Mouse (Mus musculus) kidney, postnatal 0 days (tissue): Measurements from ENCODE around the gene Zswim8. TPM values are rescaled to one million over a fixed set of nuclear protein-coding genes. Genes with fewer than 3 reads are reported as not detected.

Source experiments
- ATAC-seq: fragments of 200-750 bp; cut with Nextera tagmentation; replicated peaks from 2 replicates; pipeline ENCODE4 v1.8.0; 2017; ENCODE audit warnings: low read depth, moderate number of reproducible peaks, moderate TSS enrichment, moderate library complexity; ENCODE audit not compliant: low FRiP score
- DNase-seq: peaks from one replicate; pipeline ENCODE4 v3.0.0-alpha.2; 2016; ENCODE audit warnings: low spot score
- H3K27ac ChIP-seq: fragments of 300-500 bp; sonication (generic); 2 replicates; pipeline ENCODE4 v1.5.1; 2014; ENCODE audit warnings: mild to moderate bottlenecking
- H3K27me3 ChIP-seq: fragments of 300-500 bp; sonication (generic); 2 replicates; pipeline ENCODE4 v1.6.1; 2014; ENCODE audit warnings: low read length, mixed read lengths; ENCODE audit not compliant: insufficient read depth
- H3K36me3 ChIP-seq: fragments of 300-500 bp; sonication (generic); 2 replicates; pipeline ENCODE4 v1.6.1; 2014; ENCODE audit warnings: low read length, mixed read lengths; ENCODE audit not compliant: insufficient read depth
- H3K4me1 ChIP-seq: fragments of 300-500 bp; sonication (generic); replicated peaks from 2 replicates; pipeline ENCODE4 v1.6.1; 2014; ENCODE audit warnings: antibody characterized with exemption, low read length, mixed read lengths; ENCODE audit not compliant: insufficient read depth
- H3K4me2 ChIP-seq: fragments of 300-500 bp; sonication (generic); 2 replicates; pipeline ENCODE4 v1.6.1; 2014; ENCODE audit warnings: mild to moderate bottlenecking, low read length, moderate library complexity, mixed read lengths
- H3K4me3 ChIP-seq: fragments of 300-500 bp; sonication (generic); replicated peaks from 2 replicates; pipeline ENCODE4 v1.5.1; 2014; ENCODE audit warnings: low read depth, low read length
- H3K9ac ChIP-seq: fragments of 300-500 bp; sonication (generic); 2 replicates; pipeline ENCODE4 v1.6.1; 2014; ENCODE audit warnings: low read depth, low read length
- H3K9me3 ChIP-seq: fragments of 300-500 bp; sonication (generic); replicated peaks from 2 replicates; pipeline ENCODE4 v1.6.1; 2016; ENCODE audit warnings: low read length, inconsistent platforms, mixed read lengths
- CTCF ChIP-seq: IDR thresholded peaks from 2 replicates; pipeline ENCODE4 v1.5.1; 2016; ENCODE audit warnings: antibody characterized with exemption, low read depth, mild to moderate bottlenecking, moderate library complexity
- WGBS: fragments of 180-500 bp; shearing (Covaris S2); extraction: QIAGEN DNeasy Blood & Tissue Kit; methylation state at CpG from one replicate; pipeline ENCODE4 v1.1.7; 2014; 5-methylcytosine and 5-hydroxymethylcytosine counted together
- microRNA-seq: library from miRNA; unstranded; fragments of <30 nt; microRNA quantifications from one replicate; pipeline ENCODE4, GENCODE M21; 2016
- polyA plus RNA-seq: library from polyadenylated mRNA; unstranded; fragments of >200 nt; fragmentation: Nextera tagmentation; extraction: Ambion mirVana; gene quantifications from 2 replicates; pipeline ENCODE4 v1.2.1, GENCODE M21; 2015

Zswim8 gene
- polyA plus RNA-seq, 1 experiment from 2014 or later, result 20.2 TPM

DNA sequence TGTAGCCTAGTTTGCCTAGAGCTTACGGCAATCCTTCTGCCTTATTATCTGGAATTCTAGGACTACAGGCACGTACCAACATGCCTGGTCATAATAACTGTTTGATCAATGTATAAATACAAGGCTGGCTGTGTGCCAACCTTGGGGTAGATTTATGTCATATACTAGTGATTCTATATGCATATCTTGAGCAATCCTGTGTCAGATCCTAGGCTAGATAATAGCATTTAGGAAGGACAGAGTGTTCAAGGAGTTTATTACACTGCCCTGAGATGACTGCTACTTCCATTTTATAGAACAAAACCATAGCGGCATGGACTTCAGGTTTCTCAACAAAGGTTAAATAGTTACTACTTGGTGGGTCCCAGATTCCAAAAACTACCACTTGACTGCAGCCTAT is 64.6 kb downstream of the Zswim8 start:
- Histone ChIP-seq H3K4me3 (no peak overlapping the region), H3K4me1 (peaks cover 12% of the 10 kb centered on the region; the same call in 1 of the 2 replicates), H3K27ac (no peak overlapping the region), H3K9me3 (no peaks in the 10 kb centered on the region), H3K4me2 (no peak overlapping the region), H3K9ac (no peak overlapping the region), H3K27me3 (no peaks in the 10 kb centered on the region), H3K36me3 (peaks cover 12% of the 10 kb centered on the region; the same call in 1 of the 2 replicates)
- WGBS, result 91% methylated on average over 3 of the region's 3 CpGs
- DNase-seq, result no peak
- ATAC-seq, result no peak
- TF ChIP-seq CTCF, result no peak

DNA sequence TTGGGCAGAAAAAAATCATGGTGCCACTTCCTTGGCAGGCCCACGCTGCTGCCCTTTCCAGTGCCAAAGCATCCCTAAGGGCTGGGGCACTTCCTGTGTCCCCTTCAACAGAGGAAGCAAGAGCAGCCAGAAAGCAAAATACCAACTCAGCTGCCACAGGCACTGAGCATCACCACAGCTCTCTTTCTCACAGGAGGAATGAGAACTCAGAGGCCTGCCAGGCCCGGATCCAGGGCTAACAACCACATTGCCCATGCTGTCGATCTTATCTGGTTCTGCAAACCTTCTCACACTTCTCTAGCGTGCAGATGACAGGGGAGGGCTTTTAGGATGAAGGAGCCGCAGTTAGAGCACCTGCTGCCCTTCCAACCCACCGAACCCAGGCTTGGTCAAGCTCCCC is 65.5 kb downstream of the Zswim8 start:
- H3K4me2 ChIP-seq, result no peak overlapping the region
- no peak for TF ChIP-seq CTCF
- peaks cover 16% of the 10 kb centered on the region for H3K36me3 ChIP-seq
- H3K4me1 ChIP-seq, result peaks cover 12% of the 10 kb centered on the region; the same call in 1 of the 2 replicates
- no peaks in the 10 kb centered on the region for H3K27me3 ChIP-seq
- ATAC-seq (no peak), DNase-seq (no peak)
- 74% methylated on average over 6 of the region's 6 CpGs for WGBS
- no peak overlapping the region for H3K27ac ChIP-seq
- no peak overlapping the region for H3K9ac ChIP-seq
- H3K4me3 ChIP-seq, result no peak overlapping the region
- no peaks in the 10 kb centered on the region for H3K9me3 ChIP-seq

Small RNAs within 50 kb of the gene (microRNA-seq; reads per million reads assigned to microRNA genes)
- gene Mir6946, result 1.0 reads per million

Other genes starting within 250 kb of the Zswim8 start
- 43.7 and 45.9 TPM in 2 replicates for gene Anxa7, start 227.4 kb upstream of the Zswim8 start, polyA plus RNA-seq
- 0.28 and 0.38 TPM in 2 replicates for gene Mss51, start 210.7 kb upstream of the Zswim8 start, polyA plus RNA-seq
- gene Ppp3cb, start 161.0 kb upstream of the Zswim8 start, polyA plus RNA-seq, result 36.4 and 37.2 TPM in 2 replicates
- gene Usp54, start 66.5 kb upstream of the Zswim8 start, polyA plus RNA-seq, result 4.8 and 5.6 TPM in 2 replicates
- gene Myoz1, start 51.0 kb upstream of the Zswim8 start, polyA plus RNA-seq, result 1.8 and 2.5 TPM in 2 replicates
- 0.32 and 0.33 TPM in 2 replicates for gene Synpo2l, start 39.2 kb upstream of the Zswim8 start, polyA plus RNA-seq
- gene Sec24c, start 33.2 kb upstream of the Zswim8 start, polyA plus RNA-seq, result 57.3 and 62.8 TPM in 2 replicates
- 21.6 and 22.4 TPM in 2 replicates for gene Fut11, start 12.6 kb upstream of the Zswim8 start, polyA plus RNA-seq
- 195 and 223 TPM in 2 replicates for gene Chchd1, start 4.5 kb upstream of the Zswim8 start, polyA plus RNA-seq
- 18.2 and 19.3 TPM in 2 replicates for gene Ndst2, start 27.0 kb downstream of the Zswim8 start, polyA plus RNA-seq
- gene Camk2g, start 86.5 kb downstream of the Zswim8 start, polyA plus RNA-seq, result 36.5 and 45.5 TPM in 2 replicates
- 70.2 and 74.7 TPM in 2 replicates for gene Plau, start 129.1 kb downstream of the Zswim8 start, polyA plus RNA-seq
- gene Vcl, start 221.8 kb downstream of the Zswim8 start, polyA plus RNA-seq, result 39.9 and 42.0 TPM in 2 replicates